Mouse (Mus musculus) MEL (cell line): ENCODE data around the gene Fbxo21.

ENCODE experiments used
- CTCF ChIP-seq, 3 experiments: IDR thresholded peaks in 2 of 3; conservative IDR thresholded peaks in 1 of 3; 2 replicates each; pipeline ENCODE4 v1.5.1; 2011 to 2012; ENCODE audit warnings: low read length in 3 of 3, low read depth in 2 of 3, mild to moderate bottlenecking in 2 of 3, improper control_type of control experiment in 1 of 3, inconsistent platforms in 1 of 3, mixed read lengths in 1 of 3, moderate library complexity in 1 of 3; ENCODE audit not compliant: control insufficient read depth in 1 of 3, insufficient read depth in 1 of 3, poor library complexity in 1 of 3, severe bottlenecking in 1 of 3
- E2F4 ChIP-seq: IDR thresholded peaks from 2 replicates; pipeline ENCODE4 v1.6.1; 2011; ENCODE audit warnings: low read depth, low read length, improper control_type of control experiment, borderline replicate concordance
- EP300 ChIP-seq, 2 experiments: IDR thresholded peaks; 2 replicates each; pipeline ENCODE4 v1.6.1; 2011; ENCODE audit warnings: improper control_type of control experiment in 2 of 2, low read length in 2 of 2, low read depth in 1 of 2, mild to moderate bottlenecking in 1 of 2
- HCFC1 ChIP-seq: IDR thresholded peaks from 2 replicates; pipeline ENCODE4 v1.6.1; 2012; ENCODE audit warnings: low read depth, mild to moderate bottlenecking, inconsistent platforms, low read length, improper control_type of control experiment, moderate library complexity
- KAT2A ChIP-seq: conservative IDR thresholded peaks from 2 replicates; pipeline ENCODE4 v1.6.1; 2012; ENCODE audit warnings: low read depth, low read length, improper control_type of control experiment, inconsistent platforms
- MAZ ChIP-seq: IDR thresholded peaks from 2 replicates; pipeline ENCODE4 v1.6.1; 2012; ENCODE audit warnings: low read depth, mild to moderate bottlenecking, inconsistent platforms, low read length, improper control_type of control experiment
- MXI1 ChIP-seq: IDR thresholded peaks from 2 replicates; pipeline ENCODE4 v1.6.1; 2011; ENCODE audit warnings: mild to moderate bottlenecking, low read depth, low read length, improper control_type of control experiment
- NRF1 ChIP-seq: IDR thresholded peaks from 2 replicates; pipeline ENCODE4 v1.6.1; 2014; ENCODE audit warnings: low read depth, mild to moderate bottlenecking, inconsistent platforms, low read length, improper control_type of control experiment, moderate library complexity; ENCODE audit not compliant: poor library complexity, insufficient read depth, severe bottlenecking
- POLR2A ChIP-seq, 2 experiments: IDR thresholded peaks; 2 replicates each; pipeline ENCODE4 v1.6.1; 2011 to 2012; ENCODE audit warnings: low read length in 2 of 2, mild to moderate bottlenecking in 2 of 2, control low read depth in 1 of 2, improper control_type of control experiment in 1 of 2, low read depth in 1 of 2, moderate library complexity in 1 of 2; ENCODE audit not compliant: control insufficient read depth in 1 of 2, insufficient read depth in 1 of 2, poor library complexity in 1 of 2
- RCOR1 ChIP-seq: IDR thresholded peaks from 2 replicates; pipeline ENCODE4 v1.6.1; 2012; ENCODE audit warnings: low read depth, mild to moderate bottlenecking, inconsistent platforms, low read length, improper control_type of control experiment
- ZC3H11A ChIP-seq: IDR thresholded peaks from 2 replicates; pipeline ENCODE4 v1.6.1; 2012; ENCODE audit warnings: low read depth, mild to moderate bottlenecking, inconsistent platforms, low read length, improper control_type of control experiment
- ZKSCAN1 ChIP-seq: IDR thresholded peaks from 2 replicates; pipeline ENCODE4 v1.6.1; 2012; ENCODE audit warnings: low read depth, mild to moderate bottlenecking, inconsistent platforms, low read length, improper control_type of control experiment, moderate library complexity

DNA sequence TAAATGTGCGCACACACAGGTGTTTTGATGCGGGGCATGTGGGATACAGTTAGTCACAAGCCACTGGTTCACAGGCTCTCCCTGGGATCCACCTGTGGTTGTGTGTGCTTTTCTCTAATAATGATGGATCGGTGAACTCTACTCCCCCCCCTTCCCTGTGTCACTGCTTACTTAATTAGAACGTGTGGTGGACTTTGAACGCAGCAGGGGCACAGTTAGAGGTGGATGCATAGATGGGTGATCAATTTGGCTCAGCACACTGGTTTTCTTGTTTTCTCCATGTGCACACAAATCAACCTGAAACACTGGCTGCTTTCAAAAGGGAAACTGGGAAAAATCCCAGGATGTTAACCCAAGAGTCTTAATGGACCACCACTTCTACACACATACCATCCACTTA, 2.6 kb downstream of the Fbxo21 start:
- TF ChIP-seq CTCF (IDR thresholded peaks at IDR 0.05 in 2 of 3, conservative IDR thresholded peaks at IDR 0.05 in 1 of 3; ENCODE audit: control insufficient read depth in 1 of 3, insufficient read depth in 1 of 3, low read depth in 2 of 3, low read length in 3 of 3, poor library complexity in 1 of 3, severe bottlenecking in 1 of 3) (no peak), NRF1 (no peak), E2F4 (no peak), RCOR1 (no peak), POLR2A (IDR thresholded peaks at IDR 0.05; ENCODE audit: control insufficient read depth in 1 of 2, insufficient read depth in 1 of 2, low read depth in 1 of 2, low read length in 2 of 2, poor library complexity in 1 of 2) (no peak), MAZ (no peak), ZKSCAN1 (no peak), KAT2A (no peak), ZC3H11A (no peak), HCFC1 (no peak), EP300 (IDR thresholded peaks at IDR 0.05; ENCODE audit: low read depth in 1 of 2, low read length in 2 of 2) (no peak), MXI1 (no peak)
